Mouse (Mus musculus) MEL (cell line): ENCODE measurements around the gene Tnxb. TPM values are rescaled to one million over a fixed set of nuclear protein-coding genes. Genes with fewer than 3 reads are reported as not detected.

Source experiments
- DNase-seq: peaks from one replicate; pipeline ENCODE4 v3.0.0; 2011; ENCODE audit warnings: low read depth, low spot score
- H3K27ac ChIP-seq: 2 replicates; pipeline ENCODE4 v1.5.1; 2012; ENCODE audit warnings: low read depth, mild to moderate bottlenecking, control low read depth, low read length, moderate library complexity; ENCODE audit not compliant: control insufficient read depth
- H3K27me3 ChIP-seq, 2 experiments: fragments of 150-350 bp in 1 of 2; sonication (generic) in 1 of 2; 2 replicates each; pipeline ENCODE4 v1.6.1; 2012; ENCODE audit warnings: low read length in 2 of 2, mild to moderate bottlenecking in 2 of 2, improper control_type of control experiment in 1 of 2, moderate library complexity in 1 of 2; ENCODE audit not compliant: insufficient read depth in 2 of 2, control insufficient read depth in 1 of 2
- H3K36me3 ChIP-seq, 2 experiments: 2 replicates each; pipeline ENCODE4 v1.6.1; 2012 to 2014; ENCODE audit warnings: low read length in 2 of 2, improper control_type of control experiment in 1 of 2, inconsistent platforms in 1 of 2, mild to moderate bottlenecking in 1 of 2; ENCODE audit not compliant: insufficient read depth in 2 of 2, control insufficient read depth in 1 of 2
- H3K4me1 ChIP-seq, 2 experiments: fragments of 150-350 bp in 1 of 2; sonication (generic) in 1 of 2; 2 replicates each; pipeline ENCODE4 v1.6.1; 2012; ENCODE audit warnings: low read length in 2 of 2, improper control_type of control experiment in 1 of 2, mild to moderate bottlenecking in 1 of 2; ENCODE audit not compliant: insufficient read depth in 2 of 2, control insufficient read depth in 1 of 2
- H3K4me3 ChIP-seq, 2 experiments: fragments of 150-350 bp in 1 of 2; sonication (generic) in 1 of 2; 2 replicates each; pipeline ENCODE4 v1.5.1; 2012; ENCODE audit warnings: low read depth in 2 of 2, low read length in 2 of 2, mild to moderate bottlenecking in 2 of 2, moderate library complexity in 2 of 2, control low read depth in 1 of 2, improper control_type of control experiment in 1 of 2; ENCODE audit not compliant: control insufficient read depth in 1 of 2, insufficient read depth in 1 of 2
- H3K79me2 ChIP-seq: 2 replicates; pipeline ENCODE4 v1.6.1; 2012; ENCODE audit warnings: mild to moderate bottlenecking, low read length, moderate library complexity; ENCODE audit not compliant: control insufficient read depth, poor library complexity, insufficient read depth
- H3K9ac ChIP-seq: 2 replicates; pipeline ENCODE4 v1.6.1; 2012; ENCODE audit warnings: low read depth, mild to moderate bottlenecking, control low read depth, low read length, moderate library complexity; ENCODE audit not compliant: control insufficient read depth, poor library complexity, severe bottlenecking
- H3K9me3 ChIP-seq: fragments of 150-350 bp; sonication (generic); replicated peaks from 2 replicates; pipeline ENCODE4 v1.6.1; 2012; ENCODE audit warnings: mild to moderate bottlenecking, low read length, improper control_type of control experiment, moderate library complexity; ENCODE audit not compliant: insufficient read depth
- BHLHE40 ChIP-seq: IDR thresholded peaks from 2 replicates; pipeline ENCODE4 v1.6.1; 2012; ENCODE audit warnings: low read depth, mild to moderate bottlenecking, inconsistent platforms, low read length, improper control_type of control experiment, borderline replicate concordance
- CHD2 ChIP-seq: IDR thresholded peaks from 2 replicates; pipeline ENCODE4 v1.6.1; 2011; ENCODE audit warnings: low read length, improper control_type of control experiment
- E2F4 ChIP-seq: IDR thresholded peaks from 2 replicates; pipeline ENCODE4 v1.6.1; 2011; ENCODE audit warnings: low read depth, low read length, improper control_type of control experiment, borderline replicate concordance
- ELF1 ChIP-seq: IDR thresholded peaks from 2 replicates; pipeline ENCODE4 v1.6.1; 2014; ENCODE audit warnings: low read depth, mild to moderate bottlenecking, inconsistent platforms, low read length, improper control_type of control experiment, moderate library complexity
- EP300 ChIP-seq, 2 experiments: IDR thresholded peaks; 2 replicates each; pipeline ENCODE4 v1.6.1; 2011; ENCODE audit warnings: improper control_type of control experiment in 2 of 2, low read length in 2 of 2, low read depth in 1 of 2, mild to moderate bottlenecking in 1 of 2
- ETS1 ChIP-seq: IDR thresholded peaks from 2 replicates; pipeline ENCODE4 v1.6.1; 2012; ENCODE audit warnings: low read depth, mild to moderate bottlenecking, inconsistent platforms, low read length, improper control_type of control experiment, moderate library complexity
- GABPA ChIP-seq: IDR thresholded peaks from 2 replicates; pipeline ENCODE4 v1.6.1; 2012; ENCODE audit warnings: low read depth, mild to moderate bottlenecking, inconsistent platforms, low read length, improper control_type of control experiment, moderate library complexity
- HCFC1 ChIP-seq: IDR thresholded peaks from 2 replicates; pipeline ENCODE4 v1.6.1; 2012; ENCODE audit warnings: low read depth, mild to moderate bottlenecking, inconsistent platforms, low read length, improper control_type of control experiment, moderate library complexity
- MEF2A ChIP-seq: IDR thresholded peaks from 2 replicates; pipeline ENCODE4 v1.6.1; 2014; ENCODE audit warnings: low read depth, mild to moderate bottlenecking, inconsistent platforms, low read length, improper control_type of control experiment; ENCODE audit not compliant: poor library complexity, insufficient replicate concordance, severe bottlenecking; ENCODE audit errors: extremely low read depth
- MXI1 ChIP-seq: IDR thresholded peaks from 2 replicates; pipeline ENCODE4 v1.6.1; 2011; ENCODE audit warnings: mild to moderate bottlenecking, low read depth, low read length, improper control_type of control experiment
- MYB ChIP-seq: IDR thresholded peaks from 2 replicates; pipeline ENCODE4 v1.6.1; 2011; ENCODE audit warnings: mild to moderate bottlenecking, low read depth, low read length, improper control_type of control experiment
- NELFE ChIP-seq: IDR thresholded peaks from 2 replicates; pipeline ENCODE4 v1.6.1; 2011; ENCODE audit warnings: low read depth, low read length, improper control_type of control experiment
- POLR2A ChIP-seq, 2 experiments: IDR thresholded peaks; 2 replicates each; pipeline ENCODE4 v1.6.1; 2011 to 2012; ENCODE audit warnings: low read length in 2 of 2, mild to moderate bottlenecking in 2 of 2, control low read depth in 1 of 2, improper control_type of control experiment in 1 of 2, low read depth in 1 of 2, moderate library complexity in 1 of 2; ENCODE audit not compliant: control insufficient read depth in 1 of 2, insufficient read depth in 1 of 2, poor library complexity in 1 of 2
- POLR2AphosphoS2 ChIP-seq: IDR thresholded peaks from 2 replicates; pipeline ENCODE4 v1.6.1; 2011; ENCODE audit warnings: low read length, improper control_type of control experiment
- RAD21 ChIP-seq: IDR thresholded peaks from 2 replicates; pipeline ENCODE4 v1.6.1; 2011; ENCODE audit warnings: mild to moderate bottlenecking, low read depth, low read length, improper control_type of control experiment
- SIN3A ChIP-seq: IDR thresholded peaks from 2 replicates; pipeline ENCODE4 v1.6.1; 2012; ENCODE audit warnings: low read length, improper control_type of control experiment, inconsistent platforms
- TBP ChIP-seq: IDR thresholded peaks from 2 replicates; pipeline ENCODE4 v1.8.0; 2011; ENCODE audit warnings: low read depth, low read length, improper control_type of control experiment
- TCF12 ChIP-seq: IDR thresholded peaks from 2 replicates; pipeline ENCODE4 v1.6.1; 2014; ENCODE audit warnings: low read depth, mild to moderate bottlenecking, inconsistent platforms, low read length, improper control_type of control experiment, moderate library complexity
- UBTF ChIP-seq: IDR thresholded peaks from 2 replicates; pipeline ENCODE4 v1.6.1; 2012; ENCODE audit warnings: low read depth, mild to moderate bottlenecking, inconsistent platforms, low read length, improper control_type of control experiment, moderate library complexity, borderline replicate concordance; ENCODE audit not compliant: insufficient read depth
- USF1 ChIP-seq: IDR thresholded peaks from 2 replicates; pipeline ENCODE4 v1.6.1; 2014; ENCODE audit warnings: low read depth, mild to moderate bottlenecking, inconsistent platforms, low read length, improper control_type of control experiment, moderate library complexity
- USF2 ChIP-seq, 2 experiments: IDR thresholded peaks; 2 replicates each; pipeline ENCODE4 v1.6.1; 2011 to 2012; ENCODE audit warnings: improper control_type of control experiment in 2 of 2, low read length in 2 of 2, borderline replicate concordance in 1 of 2, inconsistent platforms in 1 of 2, low read depth in 1 of 2, mild to moderate bottlenecking in 1 of 2; ENCODE audit not compliant: insufficient read depth in 1 of 2
- ZKSCAN1 ChIP-seq: IDR thresholded peaks from 2 replicates; pipeline ENCODE4 v1.6.1; 2012; ENCODE audit warnings: low read depth, mild to moderate bottlenecking, inconsistent platforms, low read length, improper control_type of control experiment, moderate library complexity
- ZMIZ1 ChIP-seq: IDR thresholded peaks from 2 replicates; pipeline ENCODE4 v1.6.1; 2012; ENCODE audit warnings: low read depth, mild to moderate bottlenecking, inconsistent platforms, low read length, improper control_type of control experiment, moderate library complexity
- ZNF384 ChIP-seq: IDR thresholded peaks from 2 replicates; pipeline ENCODE4 v1.6.1; 2012; ENCODE audit warnings: low read depth, mild to moderate bottlenecking, inconsistent platforms, low read length, improper control_type of control experiment
- polyA plus RNA-seq, 2 experiments: library from polyadenylated mRNA; stranded (reverse) in 1 of 2; unstranded in 1 of 2; fragments of >175 nt in 1 of 2; fragments of >200 nt in 1 of 2; gene quantifications; 2 replicates each; pipeline versions ENCODE4 v1.2.1 to v1.2.4; 2012; ENCODE audit warnings: low replicate concordance in 2 of 2, low read depth in 1 of 2; ENCODE audit not compliant: insufficient read length in 2 of 2, insufficient read depth in 1 of 2, missing spikeins in 1 of 2
- total RNA-seq: library from RNA; depleted of rRNA; stranded (reverse); fragments of 300-350 nt; gene quantifications from 2 replicates; pipeline ENCODE4 v1.2.3, GENCODE M21; 2012

The Tnxb gene
- total and polyA plus RNA-seq, 3 experiments, result 0.27 to 0.28 TPM; not detected in 1

- Histone ChIP-seq H3K79me2 (no peaks in the 10 kb centered on the region), H3K9ac (no peak overlapping the region), H3K4me3 (no peak overlapping the region), H3K36me3 (no peaks in the 10 kb centered on the region), H3K27me3 (no peaks in the 10 kb centered on the region), H3K27ac (no peak overlapping the region), H3K4me1 (no peaks in the 10 kb centered on the region), H3K9me3 (no peaks in the 10 kb centered on the region)
- DNase-seq, result no peak
- TF ChIP-seq USF2 (IDR thresholded peaks at IDR 0.05; ENCODE audit: borderline replicate concordance in 1 of 2, insufficient read depth in 1 of 2, low read depth in 1 of 2, low read length in 2 of 2) (no peak), TCF12 (no peak), ZKSCAN1 (no peak), ELF1 (no peak), E2F4 (no peak), RAD21 (no peak), POLR2A (IDR thresholded peaks at IDR 0.05; ENCODE audit: control insufficient read depth in 1 of 2, insufficient read depth in 1 of 2, low read depth in 1 of 2, low read length in 2 of 2, poor library complexity in 1 of 2) (no peak), NELFE (no peak), MXI1 (no peak), BHLHE40 (no peak), GABPA (no peak), EP300 (IDR thresholded peaks at IDR 0.05; ENCODE audit: low read depth in 1 of 2, low read length in 2 of 2) (no peak), HCFC1 (no peak), MYB (no peak)
Observed at GRCm38 (mm10) chr17:34672246-34672792, 2.0 kb downstream of the Tnxb start.

- Histone ChIP-seq H3K4me1 (no peaks in the 10 kb centered on the region), H3K79me2 (no peaks in the 10 kb centered on the region), H3K36me3 (no peaks in the 10 kb centered on the region), H3K9ac (no peak overlapping the region), H3K27me3 (no peaks in the 10 kb centered on the region), H3K27ac (no peak overlapping the region), H3K4me3 (no peak overlapping the region), H3K9me3 (no peaks in the 10 kb centered on the region)
- DNase-seq, result no peak
- TF ChIP-seq NELFE, result no peak
- TF ChIP-seq USF1, result no peak
- TF ChIP-seq POLR2AphosphoS2, result no peak
- TF ChIP-seq TBP, result no peak
- no peak for TF ChIP-seq CHD2
- no peak for TF ChIP-seq UBTF
- no peak for TF ChIP-seq GABPA
- TF ChIP-seq HCFC1, result no peak
- TF ChIP-seq ETS1, result no peak
- TF ChIP-seq SIN3A, result no peak
- TF ChIP-seq MYB, result no peak
- no peak for TF ChIP-seq MEF2A
- TF ChIP-seq ZNF384, result no peak
- no peak for TF ChIP-seq ZMIZ1
- TF ChIP-seq USF2 (IDR thresholded peaks at IDR 0.05; ENCODE audit: borderline replicate concordance in 1 of 2, insufficient read depth in 1 of 2, low read depth in 1 of 2, low read length in 2 of 2), result no peak
Observed at GRCm38 (mm10) chr17:34673139-34673538, 2.8 kb downstream of the Tnxb start.
